Mouse (Mus musculus): ENCODE results near the gene Tmem53. TPM values are rescaled to one million over a fixed set of nuclear protein-coding genes. Genes with fewer than 3 reads are reported as not detected.

The Tmem53 gene
- total RNA-seq, 2 experiments from 2014 or later = 38.6 to 66.8 TPM

DNA sequence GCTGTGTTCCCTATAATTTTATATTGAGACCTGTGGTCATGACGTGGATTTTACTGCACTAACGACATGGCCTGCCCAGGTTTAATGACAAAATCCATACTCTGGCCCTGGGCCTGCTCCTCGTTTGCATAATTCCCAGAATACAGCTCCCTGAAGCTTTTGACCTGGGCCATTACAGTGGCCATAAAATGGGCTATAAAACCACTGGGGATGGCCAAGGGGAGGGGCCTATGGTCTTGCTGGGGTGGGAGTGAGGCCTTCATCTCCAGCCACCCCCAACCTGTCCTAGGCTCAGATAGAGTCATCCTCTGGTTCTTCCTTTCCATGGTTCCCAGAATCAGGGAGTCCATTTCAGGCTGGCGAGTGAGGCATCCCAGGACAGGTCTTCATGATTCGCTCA lies 60.1 kb downstream of the Tmem53 start:
- DNase-seq (ENCODE audit: low spot score in 2 of 2) = no peak

DNA sequence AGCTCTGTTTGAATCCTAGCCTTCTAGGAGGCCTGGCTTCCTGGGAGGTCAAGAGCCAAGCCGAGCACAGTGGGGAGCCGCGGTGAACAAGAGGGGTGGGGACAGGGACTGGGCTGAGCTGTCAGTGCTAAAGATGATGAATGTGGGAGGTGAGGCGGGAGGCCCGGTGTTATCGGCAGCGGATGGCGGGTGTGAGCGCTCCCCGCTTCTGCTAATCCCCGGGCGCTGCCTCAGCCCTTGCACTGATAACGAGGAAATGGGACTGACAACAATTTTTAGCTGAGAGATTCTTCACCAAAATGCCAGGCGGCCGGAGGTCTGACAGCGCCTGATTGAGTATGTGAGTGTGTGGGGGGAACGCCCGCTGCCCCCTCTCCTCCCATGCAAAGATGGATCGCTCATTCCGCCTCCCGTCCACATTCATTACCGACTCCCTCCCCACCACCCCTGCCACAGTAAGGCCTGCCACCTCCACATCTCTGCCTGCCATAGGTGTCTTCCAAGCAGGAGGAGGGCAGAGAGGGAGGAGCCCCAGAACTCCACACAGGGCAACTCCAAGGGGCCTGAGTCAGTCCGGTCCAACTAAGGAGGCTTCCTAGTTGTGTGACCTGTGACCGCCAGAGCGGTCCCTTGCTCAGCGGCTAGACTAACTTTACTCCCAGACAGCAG lies 60.8 kb downstream of the Tmem53 start:
- DNase-seq (ENCODE audit: low spot score in 2 of 2) = no peak

DNA sequence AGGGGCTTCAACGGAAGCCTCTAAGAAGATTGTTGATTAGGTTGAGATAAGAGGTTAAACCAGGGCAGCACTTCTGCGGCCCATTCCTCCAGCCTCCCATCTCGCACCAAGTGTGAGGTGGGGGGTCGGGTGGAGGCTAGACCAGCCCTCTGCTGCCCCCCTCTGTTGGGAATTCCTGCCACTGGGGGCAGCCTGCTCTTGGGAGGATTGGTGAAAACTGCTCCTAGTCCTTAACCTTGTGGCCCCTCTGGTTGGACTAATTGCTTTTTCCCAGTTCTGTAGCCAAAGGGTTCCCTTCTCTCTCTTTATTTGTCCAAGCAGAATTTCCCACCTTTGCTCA lies 61.3 kb downstream of the Tmem53 start:
- DNase-seq (ENCODE audit: low spot score in 2 of 2) = no peak

- no peak for DNase-seq (ENCODE audit: low spot score in 2 of 2)
Measured at GRCm38 (mm10) chr4:117314849-117315500, 63.2 kb downstream of the Tmem53 start.

- no peak for DNase-seq (ENCODE audit: low spot score in 2 of 2)
Measured at GRCm38 (mm10) chr4:117316800-117317199, 65.0 kb downstream of the Tmem53 start.

- DNase-seq (ENCODE audit: low spot score in 2 of 2) = no peak
Measured at GRCm38 (mm10) chr4:117317701-117318190, 66.0 kb downstream of the Tmem53 start.

Other genes with a start within 250 kb of the Tmem53 start
- gene Eif2b3, start 232.5 kb upstream of the Tmem53 start, total RNA-seq (2021) = 10 to 100 TPM; 29.5 to 30.9 TPM
- 1 to 10 TPM; 2.2 to 2.6 TPM for gene Ptch2, start 155.9 kb upstream of the Tmem53 start, total RNA-seq (2021)
- gene Btbd19, start 126.2 kb upstream of the Tmem53 start, total RNA-seq (2021) = 10 to 100 TPM in 1 of 2 experiments, 1 to 10 TPM in 1; 9.1 to 11.0 TPM
- gene Tctex1d4, start 125.2 kb upstream of the Tmem53 start, total RNA-seq (2021) = not detected
- gene Plk3, start 118.0 kb upstream of the Tmem53 start, total RNA-seq (2021) = 10 to 100 TPM; 14.1 to 42.2 TPM
- gene Rps8, start 95.7 kb upstream of the Tmem53 start, total RNA-seq (2021) = 100 to 1,000 TPM; 912 to 968 TPM
- under 1 TPM; 0.51 to 0.56 TPM for gene Kif2c, start 69.3 kb upstream of the Tmem53 start, total RNA-seq (2021)
- 1 to 10 TPM; 1.9 to 2.4 TPM for gene Armh1, start 174 bp downstream of the Tmem53 start, total RNA-seq (2021)
- 10 to 100 TPM; 61.6 to 80.0 TPM for gene Rnf220, start 245.1 kb downstream of the Tmem53 start, total RNA-seq (2021)

Data from adrenal gland, adult 18-20 months (tissue).